Mouse (Mus musculus) left cerebral cortex, adult 11 months (tissue): ENCODE results near the gene Tia1.
"Not testable (repeated sequence)": the region's sequence is repeated elsewhere in the genome, so short reads cannot be mapped to it uniquely, and the experiment has no call there.

Experiments
- DNase-seq: peaks from one replicate; pipeline ENCODE4 v3.0.0; 2022; ENCODE audit warnings: low spot score

The Tia1 gene

DNA sequence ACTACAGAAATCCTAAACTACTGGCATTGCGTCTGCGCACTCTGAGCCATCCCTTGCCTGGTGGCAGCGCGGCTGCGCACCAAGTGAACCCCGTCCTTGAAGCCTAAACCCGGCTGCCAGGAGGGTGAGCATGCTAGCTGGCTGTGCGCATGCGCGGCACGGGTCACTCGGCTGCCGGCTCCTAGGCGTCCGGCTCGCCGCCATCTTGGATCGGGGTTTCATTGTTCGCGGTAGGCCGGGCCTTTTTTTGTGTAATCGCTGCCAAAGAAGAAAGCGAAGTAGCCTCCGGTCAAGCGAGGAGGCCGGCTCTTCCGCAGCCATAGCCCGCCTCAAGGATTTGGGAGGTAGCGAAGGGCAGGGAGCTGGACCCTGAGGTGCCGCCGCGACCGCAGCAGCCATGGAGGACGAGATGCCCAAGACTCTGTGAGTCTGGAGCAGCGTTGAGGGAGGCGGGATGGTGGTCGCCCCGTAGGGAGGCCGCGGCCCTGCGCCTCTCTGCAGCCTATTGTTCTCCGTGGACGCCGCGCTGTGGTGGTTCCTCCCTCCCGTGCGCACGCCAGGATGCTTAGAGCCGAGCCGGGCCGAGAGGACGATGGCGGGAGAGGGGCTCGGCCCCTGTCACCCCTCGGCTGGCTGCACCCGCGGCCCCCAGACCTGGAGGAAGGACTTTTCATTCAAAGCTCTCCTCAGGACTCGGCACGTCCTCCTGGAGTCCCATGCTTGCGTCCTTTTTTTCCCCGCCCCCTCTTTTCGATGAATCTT lies at the start of gene Tia1:
Gene Tia1, plus strand, starts transcription at position 120 of the 762 bp plus-strand sequence.
- DNase-seq, result peak; percentile 95

DNA sequence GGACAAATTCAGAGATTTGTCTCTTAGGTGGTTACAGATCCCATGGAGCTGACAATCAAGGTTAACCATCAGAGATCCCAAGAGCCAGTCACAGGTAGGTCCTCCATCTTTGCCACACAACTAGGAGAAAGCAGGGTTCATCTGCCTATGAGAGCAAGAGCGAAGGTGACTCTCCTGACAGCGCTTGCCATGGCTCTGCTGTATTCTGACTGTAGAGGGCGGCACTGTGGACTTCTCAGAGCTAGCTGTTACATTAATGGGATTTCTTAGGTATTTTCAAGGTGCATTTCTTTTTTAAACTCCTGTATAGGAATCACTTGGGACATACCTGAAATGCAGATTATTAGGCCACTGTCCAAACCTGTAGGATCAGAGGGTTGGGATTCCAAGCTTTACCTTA lies 49.1 kb upstream of the Tia1 start:
- no peak for DNase-seq

DNA sequence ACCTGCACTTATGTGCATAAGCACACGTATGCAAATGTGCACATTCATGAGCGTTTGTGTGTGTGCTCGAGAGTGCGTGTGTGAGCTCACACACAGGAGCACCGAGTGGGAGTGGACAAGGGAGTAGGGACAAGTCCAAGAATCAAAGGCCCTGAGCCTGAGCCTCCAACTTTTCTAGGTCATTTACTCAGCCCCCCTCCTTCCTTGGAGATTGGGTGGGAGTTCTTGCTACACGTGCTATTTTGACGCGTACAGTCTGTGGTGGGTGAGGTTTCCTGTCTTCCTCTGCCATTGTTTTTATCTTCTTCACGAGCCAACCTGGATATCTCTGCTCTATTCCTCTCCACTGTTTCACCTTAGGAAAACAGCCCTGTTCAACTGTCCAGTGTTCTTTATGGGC lies 47.1 kb upstream of the Tia1 start:
- DNase-seq, result no peak

DNA sequence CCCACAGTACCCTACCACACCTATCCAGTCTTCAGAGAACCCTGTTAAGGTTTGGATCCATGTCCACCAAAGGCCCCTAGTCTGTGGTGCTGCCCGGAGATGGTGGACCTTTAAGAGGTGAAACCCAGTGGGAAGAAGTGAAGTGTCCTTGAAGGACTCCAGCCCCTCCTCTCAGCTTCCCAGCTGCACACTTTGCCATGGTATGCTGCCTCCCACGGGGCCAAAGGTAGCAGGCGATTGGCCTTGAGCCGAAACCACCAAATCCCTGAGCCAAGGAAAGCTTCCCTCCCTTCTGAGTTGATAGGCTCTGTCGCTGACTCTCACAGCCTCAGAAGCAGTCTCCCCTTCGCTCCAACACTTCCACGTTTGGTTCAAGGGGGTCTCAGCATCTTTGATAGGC lies 43.3 kb upstream of the Tia1 start:
- no peak for DNase-seq

DNA sequence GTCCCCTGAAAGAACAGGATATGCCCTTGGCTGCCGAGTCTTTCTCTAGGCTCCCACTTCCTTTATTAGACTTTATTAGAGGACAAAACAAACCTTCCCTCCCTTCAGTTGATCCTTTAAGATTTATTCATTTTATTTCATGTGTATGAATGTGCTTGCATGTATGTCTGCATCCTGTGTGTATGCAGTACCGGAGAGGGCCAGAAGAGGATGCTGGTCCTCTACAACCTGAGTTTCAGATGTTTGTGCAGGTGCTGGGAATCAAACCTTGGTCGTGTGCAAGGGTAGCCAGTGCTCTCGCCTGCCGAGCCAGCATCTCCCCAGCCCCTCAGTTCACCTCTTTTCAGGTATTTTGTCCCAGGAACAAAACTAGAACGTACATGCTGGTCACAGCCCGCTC lies 42.6 kb upstream of the Tia1 start:
- DNase-seq, result no peak

DNA sequence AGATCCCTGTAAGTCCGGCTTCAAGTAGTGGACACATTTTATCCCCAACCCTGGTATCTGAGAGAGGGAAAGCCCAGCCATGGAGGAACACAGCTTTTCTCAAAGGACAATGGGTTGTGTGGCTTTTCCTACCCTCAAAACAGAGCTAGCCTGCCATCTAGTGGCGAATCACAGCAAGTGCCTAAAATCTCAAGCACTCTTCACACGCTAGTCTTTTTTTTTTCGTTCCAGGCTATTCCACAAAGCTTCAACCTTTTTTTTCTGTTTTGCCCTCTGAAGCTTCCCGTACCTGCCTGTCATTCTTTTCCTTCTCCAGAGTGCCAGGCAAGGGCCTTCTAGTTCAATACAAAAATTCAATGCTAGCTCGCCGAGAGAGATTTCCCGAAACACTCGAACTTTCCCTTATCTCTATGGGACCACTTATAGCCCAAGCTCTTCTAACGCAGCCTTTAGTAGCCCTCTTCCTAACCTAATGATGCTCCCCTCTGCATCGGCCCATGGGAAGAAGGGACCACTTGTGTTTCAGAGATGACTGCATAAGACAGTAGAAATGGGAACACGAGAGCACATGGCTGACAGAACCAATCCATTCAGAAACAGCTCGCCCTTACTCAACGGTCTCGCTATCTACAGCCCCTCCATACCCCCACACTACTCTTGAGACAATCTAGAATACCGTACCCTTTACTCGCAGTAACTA lies 39.4 kb upstream of the Tia1 start:
- DNase-seq, result peak; percentile 71

DNA sequence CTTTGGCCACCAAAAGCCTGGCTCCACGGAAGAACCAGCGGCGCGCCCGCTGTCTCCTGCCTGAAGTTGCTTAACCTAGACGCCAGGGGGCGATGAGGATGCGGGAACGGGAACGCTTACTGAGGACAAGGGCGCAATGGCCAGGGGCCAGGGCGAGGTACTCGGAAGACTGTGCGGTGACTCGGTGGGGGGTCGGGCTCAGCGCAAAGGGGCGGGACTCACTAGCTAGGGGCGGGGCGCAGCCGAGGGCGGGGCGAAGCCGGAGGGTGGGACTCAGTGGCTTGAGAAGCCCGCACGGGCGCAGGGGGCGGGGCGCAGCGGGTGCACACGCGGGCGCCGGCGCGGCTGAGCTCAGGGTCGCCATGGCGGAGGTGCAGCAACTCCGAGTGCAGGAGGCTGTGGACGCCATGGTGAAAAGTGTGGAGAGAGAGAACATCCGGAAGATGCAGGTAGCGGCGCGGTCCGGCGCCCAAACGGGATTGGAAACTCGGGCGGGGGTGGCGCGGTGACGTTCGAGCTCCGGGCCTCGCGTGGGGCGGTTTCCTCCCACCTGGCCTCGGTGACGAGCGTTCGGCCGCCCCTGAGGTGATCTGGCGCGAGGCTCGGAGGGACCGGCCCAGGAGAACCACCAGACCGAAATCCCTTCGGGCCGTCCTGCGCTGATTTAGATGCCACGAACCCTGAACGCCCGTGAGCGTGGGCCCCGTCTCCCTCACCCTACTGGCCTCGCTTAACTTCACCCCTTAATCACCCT lies 38.5 kb upstream of the Tia1 start, which contains the start of gene Fam136a:
Gene Fam136a, plus strand, starts transcription at position 276 of the 754 bp plus-strand sequence.
- DNase-seq, result peak; percentile 83

DNA sequence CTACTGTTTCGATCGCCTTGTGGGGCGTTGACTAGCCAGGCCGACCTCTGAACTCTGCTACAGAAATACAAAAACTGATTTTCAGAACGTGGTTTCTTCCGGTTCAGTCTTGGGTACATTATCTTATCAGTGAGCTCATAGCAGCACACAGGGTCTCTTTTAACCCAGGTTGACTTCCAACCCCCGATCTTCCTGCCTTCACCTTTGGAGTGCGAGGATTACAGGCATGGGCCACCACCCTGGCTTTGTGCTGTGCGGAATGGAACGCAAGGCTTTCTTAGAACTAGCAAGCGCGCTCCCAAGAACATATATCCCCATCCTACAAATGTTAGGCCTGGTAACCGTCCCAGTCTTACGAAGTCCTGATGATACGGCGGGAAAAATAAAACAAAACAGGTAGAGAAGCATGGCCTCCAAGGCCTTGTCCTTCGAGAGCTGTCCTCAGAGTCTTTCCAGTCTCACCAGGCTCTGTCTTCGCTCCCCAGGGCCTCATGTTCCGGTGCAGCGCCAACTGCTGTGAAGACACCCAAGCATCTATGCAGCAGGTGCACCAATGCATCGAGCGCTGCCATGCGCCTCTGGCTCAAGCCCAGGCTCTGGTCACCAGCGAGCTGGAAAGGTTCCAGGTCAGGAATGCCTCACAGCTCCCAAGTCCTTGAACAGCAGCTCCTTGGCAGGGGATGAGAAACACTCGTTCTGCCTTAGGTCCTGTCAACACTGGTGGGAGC lies 37.7 kb upstream of the Tia1 start:
- DNase-seq, result no peak

DNA sequence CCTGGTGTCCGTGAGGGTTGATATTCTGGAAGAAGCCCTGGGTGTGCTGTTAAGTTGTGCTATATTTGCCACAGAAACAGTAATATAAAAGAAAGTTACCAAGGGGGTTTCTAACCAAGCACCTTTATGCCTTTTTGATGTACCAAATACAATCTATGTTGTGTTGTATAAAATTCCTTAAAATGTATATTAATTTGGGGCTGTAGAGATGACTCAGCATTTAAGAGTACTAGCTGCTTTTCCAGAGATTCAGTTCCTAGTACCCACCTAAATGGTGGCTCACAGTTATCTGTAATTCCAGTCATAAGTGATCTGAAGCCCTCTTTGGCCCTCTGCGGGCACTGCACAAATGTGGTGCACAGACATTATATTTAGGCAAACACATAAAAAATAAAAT lies 37.2 kb upstream of the Tia1 start:
- DNase-seq, result no peak

DNA sequence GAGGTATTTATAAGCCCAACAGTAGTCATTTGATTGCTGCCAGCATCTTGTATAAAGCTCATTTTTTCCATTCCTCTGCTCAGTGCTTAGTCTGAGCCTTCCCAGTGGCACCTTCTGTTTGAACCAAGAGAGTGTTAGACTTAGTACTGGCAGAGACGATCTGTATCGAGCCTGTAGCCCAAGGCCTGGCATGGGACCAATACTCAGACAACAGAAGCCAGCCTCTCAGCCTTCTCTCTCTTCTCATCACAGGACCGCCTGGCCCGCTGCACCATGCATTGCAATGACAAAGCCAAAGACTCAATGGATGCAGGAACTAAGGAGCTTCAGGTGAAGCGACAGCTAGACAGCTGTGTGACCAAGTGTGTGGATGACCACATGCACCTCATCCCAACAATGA lies 35.5 kb upstream of the Tia1 start:
- DNase-seq, result no peak

DNA sequence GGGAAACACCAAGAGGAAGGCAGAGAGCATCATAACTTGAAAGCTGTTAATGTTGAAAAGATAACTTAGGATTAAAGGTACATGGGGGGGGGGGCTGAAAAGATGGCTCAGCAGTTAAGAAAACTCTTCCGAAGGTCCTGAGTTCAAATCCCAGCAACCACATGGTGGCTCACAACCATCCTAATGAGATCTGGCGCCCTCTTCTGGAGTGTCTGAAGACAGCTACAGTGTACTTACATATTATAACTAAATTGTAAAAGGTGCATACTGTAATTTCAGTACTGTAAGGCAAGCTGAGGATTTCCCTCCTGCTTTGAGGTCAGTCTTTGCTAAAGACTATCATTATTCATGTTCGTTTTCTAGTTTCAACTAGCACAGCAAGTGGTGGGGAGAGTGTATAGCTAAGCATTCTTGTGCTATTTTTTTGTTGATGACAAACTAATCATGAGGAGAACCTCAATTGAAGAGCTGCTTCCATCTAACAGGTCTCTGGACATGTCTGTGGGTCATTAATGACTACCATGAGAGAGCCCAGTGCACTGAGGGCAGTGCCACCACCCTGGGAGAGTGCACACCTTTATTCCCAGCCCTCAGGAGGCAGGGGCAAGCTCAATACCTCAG lies 33.8 kb upstream of the Tia1 start:
- no peak for DNase-seq

DNA sequence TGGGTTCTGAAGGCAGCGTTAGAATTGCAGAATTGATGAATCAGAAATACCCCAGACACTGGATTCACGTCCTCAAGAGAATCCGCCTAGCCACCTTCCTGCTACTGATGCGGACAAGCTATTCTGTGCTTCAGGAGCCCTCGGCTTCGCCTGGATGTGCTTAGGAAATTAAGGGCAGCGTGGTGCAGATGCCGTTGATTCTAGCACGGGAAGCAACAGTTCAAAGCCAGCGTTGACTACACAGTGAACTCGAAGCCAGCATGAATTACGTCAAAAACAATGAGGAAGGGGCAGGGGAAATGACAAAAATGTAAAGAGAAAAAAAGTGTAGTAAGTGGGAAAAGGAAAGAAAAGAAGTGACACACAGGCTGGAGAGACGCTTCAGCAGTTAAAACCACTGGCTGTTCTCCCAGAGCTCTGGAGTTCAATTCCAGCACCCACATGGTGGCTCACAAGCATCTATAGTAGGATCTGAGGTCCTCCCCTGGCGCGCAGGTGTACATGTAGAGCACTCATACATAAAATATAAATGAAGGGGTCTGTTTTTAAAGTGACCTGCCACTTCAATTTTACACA lies 33.2 kb upstream of the Tia1 start, which contains the start of gene Snrpg:
Gene Snrpg, plus strand, starts transcription at position 541 of the 576 bp plus-strand sequence.
- DNase-seq, result no peak

DNA sequence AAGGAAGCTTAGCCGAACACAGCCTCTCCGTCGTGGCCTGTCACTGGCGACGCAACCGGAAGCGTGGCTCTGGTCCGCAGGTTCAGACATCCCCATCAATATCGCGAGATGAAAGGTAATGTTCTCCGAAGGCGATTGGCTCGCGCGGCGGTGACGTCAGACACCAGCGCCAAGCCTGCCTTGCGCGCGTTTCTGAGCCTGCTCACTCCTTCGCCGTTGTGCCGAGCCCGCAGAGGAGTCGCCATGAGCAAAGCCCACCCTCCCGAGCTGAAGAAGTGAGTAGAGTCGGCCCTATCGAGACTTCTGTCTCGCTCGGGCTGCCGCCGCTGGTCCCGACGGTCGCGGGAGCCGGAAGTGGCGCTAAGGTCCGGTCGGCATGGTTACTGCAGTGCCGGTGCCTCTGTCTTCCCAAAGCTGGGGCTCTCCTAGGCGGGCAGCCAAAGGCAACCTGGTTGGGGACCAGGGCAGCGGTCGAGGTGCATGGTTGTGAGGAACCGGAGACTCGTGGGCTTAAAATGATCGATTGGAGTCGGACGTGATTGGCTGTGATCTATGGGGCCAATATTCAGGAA lies 32.6 kb upstream of the Tia1 start:
- peak; percentile 94 for DNase-seq

DNA sequence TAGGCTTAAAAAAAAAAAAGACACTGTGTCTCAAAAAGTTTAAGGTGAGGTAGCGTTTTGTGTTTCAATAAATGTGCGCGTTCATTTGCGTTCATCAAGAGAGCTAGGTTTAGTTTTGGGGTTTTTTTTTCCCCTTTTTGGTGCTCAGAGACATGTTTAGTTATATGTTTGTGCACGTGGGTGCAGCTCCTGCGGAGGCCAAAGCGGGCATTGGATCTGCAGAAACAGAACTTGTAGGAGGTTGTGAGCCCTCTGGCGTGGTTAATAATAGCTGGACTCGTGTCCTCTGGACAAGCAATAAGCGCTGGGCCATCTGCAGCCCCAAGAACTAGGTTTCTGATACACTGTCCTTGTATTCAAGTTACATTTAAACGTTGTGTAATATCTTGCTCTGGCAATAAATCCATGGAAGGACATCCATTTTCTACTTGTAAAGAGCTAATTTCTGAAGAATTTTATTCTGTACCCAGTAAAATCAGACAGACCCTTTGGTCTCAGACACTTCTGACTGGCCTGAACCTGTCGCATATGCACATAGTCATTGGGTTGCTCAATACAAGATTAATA lies 32.0 kb upstream of the Tia1 start:
- DNase-seq, result no peak

DNA sequence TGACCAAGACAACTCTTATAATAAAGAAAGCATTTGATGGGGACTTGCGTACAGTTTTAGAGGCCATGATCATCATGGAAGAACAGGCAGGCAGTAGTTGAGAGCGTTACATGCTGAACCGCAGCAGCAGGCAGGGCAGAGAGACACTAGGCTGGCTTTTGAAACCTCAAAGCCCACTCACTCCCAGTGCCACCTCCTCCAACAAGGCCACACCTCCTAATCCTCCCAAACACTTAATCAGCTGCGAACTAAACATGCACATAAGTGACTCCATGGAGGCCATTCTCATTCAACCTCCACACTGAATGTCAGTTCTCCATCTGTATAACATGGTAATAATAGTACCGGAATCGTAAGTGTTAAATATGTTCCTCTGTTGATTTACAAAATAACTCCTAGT lies 30.5 kb upstream of the Tia1 start:
- no peak for DNase-seq

DNA sequence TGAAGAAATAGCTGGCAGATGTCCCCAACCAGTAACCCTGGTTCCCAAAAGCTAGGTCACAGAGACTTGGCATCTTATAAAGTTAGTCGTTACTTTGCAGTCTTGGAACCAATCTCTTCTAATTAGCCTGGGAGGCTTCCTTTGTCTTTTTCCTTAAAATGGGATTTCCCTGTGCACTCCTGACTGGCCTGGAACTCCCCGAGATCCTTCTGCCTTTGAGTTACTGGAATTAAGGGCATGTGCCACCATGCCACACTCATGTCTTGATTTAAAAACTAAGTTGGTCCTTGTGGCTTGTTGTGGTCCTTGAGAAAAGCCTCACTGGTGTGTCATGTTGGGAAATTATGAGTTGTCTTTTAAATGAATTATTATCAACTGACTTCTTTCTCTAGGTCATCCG lies 25.7 kb upstream of the Tia1 start:
- no peak for DNase-seq

DNA sequence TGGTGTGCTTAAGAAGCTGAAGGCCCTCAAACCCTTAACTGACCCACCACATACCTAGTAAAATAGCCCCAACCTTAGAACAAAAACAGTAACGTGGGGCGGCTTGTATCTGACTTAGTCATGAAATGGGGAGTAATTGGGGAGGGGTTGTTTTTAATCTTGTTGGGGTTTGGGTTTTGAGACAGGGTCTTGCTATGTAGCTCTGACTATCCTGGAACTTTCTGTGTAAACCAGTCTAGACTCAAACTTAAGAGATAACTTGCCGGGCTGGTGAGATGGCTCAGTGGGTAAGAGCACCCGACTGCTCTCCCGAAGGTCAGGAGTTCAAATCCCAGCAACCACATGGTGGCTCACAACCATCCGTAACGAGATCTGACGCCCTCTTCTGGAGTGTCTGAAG lies 23.9 kb upstream of the Tia1 start:
- not testable (repeated sequence) for DNase-seq

DNA sequence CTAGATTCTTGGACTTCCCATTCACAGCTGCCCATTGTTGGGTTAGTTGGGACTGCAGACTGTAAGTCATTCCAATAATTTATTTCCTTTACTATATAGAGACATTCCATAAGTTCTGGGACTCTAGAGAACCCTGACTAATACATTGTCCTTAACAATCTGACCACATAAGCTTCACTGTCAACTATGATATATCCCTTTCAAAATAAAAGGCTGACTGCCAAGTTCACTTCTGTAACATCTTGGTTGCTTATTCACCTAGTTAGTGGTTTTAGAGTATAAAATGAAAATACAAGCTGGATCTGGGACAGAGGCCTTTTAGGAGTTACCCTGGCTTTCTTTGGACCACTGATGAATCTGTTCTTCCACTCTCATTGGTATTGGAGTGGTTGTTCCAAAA lies 21.5 kb upstream of the Tia1 start:
- no peak for DNase-seq

DNA sequence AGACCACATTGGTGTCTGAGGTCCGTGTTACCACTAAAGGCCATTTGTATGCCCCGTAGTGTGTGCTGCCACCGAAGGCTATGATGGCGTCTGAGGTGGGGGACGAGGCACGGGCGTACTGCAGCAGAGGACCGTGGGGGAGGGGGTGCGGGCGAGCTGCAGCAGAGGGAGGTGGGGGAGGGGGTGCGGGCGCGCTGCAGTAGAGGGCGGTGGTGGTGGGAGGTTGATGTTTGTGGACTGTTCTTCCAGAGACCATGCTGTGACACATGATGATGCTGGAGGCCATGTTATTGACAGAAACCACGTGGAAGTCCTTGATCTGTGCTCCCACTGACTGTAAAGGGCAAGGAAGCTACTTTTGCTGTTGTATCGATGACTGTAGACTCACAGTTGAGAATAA lies 20.6 kb upstream of the Tia1 start:
- DNase-seq, result no peak

DNA sequence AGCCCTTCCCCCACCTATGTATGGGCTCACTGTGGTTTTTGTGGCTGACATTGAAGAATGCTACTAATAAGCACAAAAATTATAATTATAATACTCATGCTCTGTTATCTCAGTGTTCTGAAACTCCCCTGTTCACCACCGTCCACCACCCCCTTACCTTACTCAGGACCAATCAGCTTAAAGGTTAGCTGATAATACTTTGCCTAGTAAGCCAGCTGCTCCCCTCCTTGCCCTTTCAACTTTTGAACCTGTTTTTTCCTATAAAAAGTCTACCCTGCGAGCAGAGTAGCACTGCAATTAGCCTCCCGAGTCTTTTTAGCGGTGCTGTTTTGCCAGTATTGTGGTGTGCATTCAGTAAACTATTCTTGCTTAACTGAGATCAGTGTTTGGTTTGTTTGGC lies 19.3 kb upstream of the Tia1 start:
- DNase-seq, result no peak
